Mouse (Mus musculus): ENCODE data around the gene Fgfr2. TPM values are rescaled to one million over a fixed set of nuclear protein-coding genes. Genes with fewer than 3 reads are reported as not detected.

Fgfr2 gene
- polyA plus RNA-seq, 1 experiment from 2014 or later = 24.1 TPM

- Histone ChIP-seq H3K27me3 (replicated peaks; ENCODE audit: control insufficient read depth, insufficient read depth, low read length) (no peaks in the 10 kb centered on the region), H3K4me3 (ENCODE audit: low read length) (no peak overlapping the region), H3K36me3 (ENCODE audit: control insufficient read depth, insufficient read depth, low read length) (no peaks in the 10 kb centered on the region), H3K9ac (ENCODE audit: low read depth, low read length) (no peak overlapping the region), H3K4me2 (ENCODE audit: low read length) (no peak overlapping the region), H3K4me1 (ENCODE audit: control insufficient read depth, insufficient read depth, low read depth, low read length) (no peaks in the 10 kb centered on the region; the same call in 1 of the 2 replicates), H3K27ac (ENCODE audit: low read depth, low read length) (no peak overlapping the region), H3K9me3 (ENCODE audit: control insufficient read depth, low read length) (no peaks in the 10 kb centered on the region)
- no peak for ATAC-seq
- 69% methylated on average over 3 of the region's 3 CpGs for WGBS
These were observed 440.2 kb downstream of the Fgfr2 start for GRCm38 (mm10) chr7:132682901-132683300.

DNA sequence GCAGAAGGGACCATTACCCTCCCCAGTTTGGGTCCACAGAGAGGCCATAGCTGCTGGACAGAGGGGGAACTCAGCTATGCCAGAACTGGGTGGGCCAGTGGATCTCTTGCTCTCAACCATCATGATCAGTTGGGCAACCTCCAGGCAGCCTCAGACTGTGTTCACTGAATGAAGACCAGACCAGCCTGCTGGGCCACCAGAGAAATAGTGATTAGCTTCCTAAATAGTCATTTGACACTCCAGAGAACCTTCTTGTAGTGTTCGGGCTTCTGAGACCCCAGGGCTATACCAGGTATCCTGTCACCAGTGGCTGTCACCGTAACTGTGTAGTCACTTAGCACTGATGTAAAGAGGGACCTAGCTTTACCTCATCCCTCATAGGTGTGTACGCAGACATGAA, 440.8 kb downstream of the Fgfr2 start:
- H3K9ac ChIP-seq (ENCODE audit: low read depth, low read length) = no peak overlapping the region
- ATAC-seq = no peak
- H3K4me3 ChIP-seq (ENCODE audit: low read length) = no peak overlapping the region
- 93% methylated on average over 3 of the region's 3 CpGs for WGBS
- H3K9me3 ChIP-seq (ENCODE audit: control insufficient read depth, low read length) = no peaks in the 10 kb centered on the region
- H3K27me3 ChIP-seq (replicated peaks; ENCODE audit: control insufficient read depth, insufficient read depth, low read length) = no peaks in the 10 kb centered on the region
- no peaks in the 10 kb centered on the region for H3K36me3 ChIP-seq (ENCODE audit: control insufficient read depth, insufficient read depth, low read length)
- H3K27ac ChIP-seq (ENCODE audit: low read depth, low read length) = no peak overlapping the region
- no peaks in the 10 kb centered on the region; the same call in 1 of the 2 replicates for H3K4me1 ChIP-seq (ENCODE audit: control insufficient read depth, insufficient read depth, low read depth, low read length)
- no peak overlapping the region for H3K4me2 ChIP-seq (ENCODE audit: low read length)

GRCm38 (mm10) chr7:132681831-132682230, 441.3 kb downstream of the Fgfr2 start:
- H3K4me3 ChIP-seq (ENCODE audit: low read length) = no peak overlapping the region
- 73% methylated on average over 1 of the region's 1 CpGs for WGBS
- H3K9me3 ChIP-seq (ENCODE audit: control insufficient read depth, low read length) = no peaks in the 10 kb centered on the region
- H3K4me2 ChIP-seq (ENCODE audit: low read length) = no peak overlapping the region
- H3K36me3 ChIP-seq (ENCODE audit: control insufficient read depth, insufficient read depth, low read length) = no peaks in the 10 kb centered on the region
- ATAC-seq = no peak
- no peak overlapping the region for H3K27ac ChIP-seq (ENCODE audit: low read depth, low read length)
- no peak overlapping the region for H3K9ac ChIP-seq (ENCODE audit: low read depth, low read length)
- H3K4me1 ChIP-seq (ENCODE audit: control insufficient read depth, insufficient read depth, low read depth, low read length) = no peaks in the 10 kb centered on the region; the same call in 1 of the 2 replicates
- no peaks in the 10 kb centered on the region for H3K27me3 ChIP-seq (replicated peaks; ENCODE audit: control insufficient read depth, insufficient read depth, low read length)

DNA sequence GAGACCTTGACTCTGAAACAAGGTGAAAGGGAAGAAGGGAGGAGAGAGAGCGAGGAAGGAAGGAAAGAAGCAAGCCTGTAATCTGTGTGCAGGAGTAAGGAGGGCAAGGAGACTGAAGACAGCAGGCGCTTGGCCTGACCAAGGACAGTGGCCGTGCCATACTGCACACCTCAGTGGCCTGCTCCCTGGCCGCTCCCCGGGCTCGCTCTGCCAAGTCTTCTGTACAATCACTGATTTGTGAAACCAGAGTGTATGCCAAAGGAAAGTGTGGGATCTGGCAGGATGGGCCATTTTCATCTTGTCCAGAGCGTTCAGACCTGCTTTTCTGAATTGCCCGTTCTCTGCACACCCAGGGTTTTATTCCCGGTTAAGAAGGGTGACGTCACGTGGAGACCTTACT, 441.9 kb downstream of the Fgfr2 start:
- Histone ChIP-seq H3K4me3 (ENCODE audit: low read length) (no peak overlapping the region), H3K9ac (ENCODE audit: low read depth, low read length) (no peak overlapping the region), H3K36me3 (ENCODE audit: control insufficient read depth, insufficient read depth, low read length) (no peaks in the 10 kb centered on the region), H3K27me3 (replicated peaks; ENCODE audit: control insufficient read depth, insufficient read depth, low read length) (no peaks in the 10 kb centered on the region), H3K27ac (ENCODE audit: low read depth, low read length) (no peak overlapping the region), H3K4me2 (ENCODE audit: low read length) (no peak overlapping the region), H3K4me1 (ENCODE audit: control insufficient read depth, insufficient read depth, low read depth, low read length) (no peaks in the 10 kb centered on the region; the same call in 1 of the 2 replicates), H3K9me3 (ENCODE audit: control insufficient read depth, low read length) (no peaks in the 10 kb centered on the region)
- no peak for ATAC-seq
- 80% methylated on average over 11 of the region's 11 CpGs for WGBS

GRCm38 (mm10) chr7:132679549-132679948, 443.6 kb downstream of the Fgfr2 start:
- Histone ChIP-seq H3K36me3 (ENCODE audit: control insufficient read depth, insufficient read depth, low read length) (no peaks in the 10 kb centered on the region), H3K9ac (ENCODE audit: low read depth, low read length) (no peak overlapping the region), H3K4me3 (ENCODE audit: low read length) (no peak overlapping the region), H3K27me3 (replicated peaks; ENCODE audit: control insufficient read depth, insufficient read depth, low read length) (no peaks in the 10 kb centered on the region), H3K9me3 (ENCODE audit: control insufficient read depth, low read length) (no peaks in the 10 kb centered on the region), H3K27ac (ENCODE audit: low read depth, low read length) (no peak overlapping the region), H3K4me1 (ENCODE audit: control insufficient read depth, insufficient read depth, low read depth, low read length) (no peaks in the 10 kb centered on the region; the same call in 1 of the 2 replicates), H3K4me2 (ENCODE audit: low read length) (no peak overlapping the region)
- no peak for ATAC-seq
- 76% methylated on average over 6 of the region's 6 CpGs for WGBS

- Histone ChIP-seq H3K36me3 (ENCODE audit: control insufficient read depth, insufficient read depth, low read length) (no peaks in the 10 kb centered on the region), H3K9me3 (ENCODE audit: control insufficient read depth, low read length) (no peaks in the 10 kb centered on the region), H3K27me3 (replicated peaks; ENCODE audit: control insufficient read depth, insufficient read depth, low read length) (no peaks in the 10 kb centered on the region), H3K4me2 (ENCODE audit: low read length) (no peak overlapping the region), H3K4me3 (ENCODE audit: low read length) (no peak overlapping the region), H3K27ac (ENCODE audit: low read depth, low read length) (no peak overlapping the region), H3K4me1 (ENCODE audit: control insufficient read depth, insufficient read depth, low read depth, low read length) (no peaks in the 10 kb centered on the region; the same call in 1 of the 2 replicates), H3K9ac (ENCODE audit: low read depth, low read length) (no peak overlapping the region)
- 56% methylated on average over 4 of the region's 4 CpGs for WGBS
- ATAC-seq = no peak
These were observed 444.0 kb downstream of the Fgfr2 start for GRCm38 (mm10) chr7:132679117-132679516.

GRCm38 (mm10) chr7:132675922-132676321, 447.2 kb downstream of the Fgfr2 start:
- Histone ChIP-seq H3K36me3 (ENCODE audit: control insufficient read depth, insufficient read depth, low read length) (no peaks in the 10 kb centered on the region), H3K27me3 (replicated peaks; ENCODE audit: control insufficient read depth, insufficient read depth, low read length) (no peaks in the 10 kb centered on the region), H3K4me3 (ENCODE audit: low read length) (no peak overlapping the region), H3K27ac (ENCODE audit: low read depth, low read length) (no peak overlapping the region), H3K9me3 (ENCODE audit: control insufficient read depth, low read length) (no peaks in the 10 kb centered on the region), H3K9ac (ENCODE audit: low read depth, low read length) (no peak overlapping the region), H3K4me1 (ENCODE audit: control insufficient read depth, insufficient read depth, low read depth, low read length) (no peaks in the 10 kb centered on the region), H3K4me2 (ENCODE audit: low read length) (no peak overlapping the region)
- WGBS = 87% methylated on average over 2 of the region's 2 CpGs
- ATAC-seq = no peak

- Histone ChIP-seq H3K27me3 (replicated peaks; ENCODE audit: control insufficient read depth, insufficient read depth, low read length) (no peaks in the 10 kb centered on the region), H3K4me2 (ENCODE audit: low read length) (no peak overlapping the region), H3K9ac (ENCODE audit: low read depth, low read length) (no peak overlapping the region), H3K4me1 (ENCODE audit: control insufficient read depth, insufficient read depth, low read depth, low read length) (no peaks in the 10 kb centered on the region), H3K27ac (ENCODE audit: low read depth, low read length) (no peak overlapping the region), H3K36me3 (ENCODE audit: control insufficient read depth, insufficient read depth, low read length) (no peaks in the 10 kb centered on the region), H3K4me3 (ENCODE audit: low read length) (no peak overlapping the region), H3K9me3 (ENCODE audit: control insufficient read depth, low read length) (no peaks in the 10 kb centered on the region)
- ATAC-seq = no peak
- 58% methylated on average over 17 of the region's 17 CpGs for WGBS
These were observed 449.0 kb downstream of the Fgfr2 start for GRCm38 (mm10) chr7:132673931-132674755.

DNA sequence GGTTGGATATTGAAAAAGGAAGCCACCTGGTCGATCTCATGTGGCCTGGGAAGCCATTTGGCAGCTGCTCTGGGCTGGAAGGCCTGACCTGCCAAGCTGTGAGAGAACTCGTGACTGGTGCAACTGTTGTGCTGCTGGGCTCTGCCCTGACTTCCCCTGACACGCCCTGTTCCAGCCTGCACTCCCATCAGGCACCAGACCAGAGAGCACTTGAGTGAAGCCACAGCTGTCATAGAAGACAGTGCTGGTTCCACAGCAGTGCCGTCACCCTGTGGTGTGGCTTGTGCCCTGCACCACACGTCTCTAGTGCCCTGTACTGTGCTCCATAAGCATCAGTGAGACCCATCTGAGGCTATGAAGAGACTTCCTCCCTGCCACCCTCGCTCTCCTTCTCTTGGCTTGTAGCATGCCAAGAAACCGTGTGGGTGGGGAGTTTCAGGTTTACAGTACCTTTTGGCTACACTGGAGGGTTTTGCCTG, 450.6 kb downstream of the Fgfr2 start:
- H3K27me3 ChIP-seq (replicated peaks; ENCODE audit: control insufficient read depth, insufficient read depth, low read length) = no peaks in the 10 kb centered on the region
- no peaks in the 10 kb centered on the region for H3K36me3 ChIP-seq (ENCODE audit: control insufficient read depth, insufficient read depth, low read length)
- WGBS = 78% methylated on average over 7 of the region's 7 CpGs
- H3K9ac ChIP-seq (ENCODE audit: low read depth, low read length) = no peak overlapping the region
- ATAC-seq = no peak
- H3K27ac ChIP-seq (ENCODE audit: low read depth, low read length) = no peak overlapping the region; the same call in 1 of the 2 replicates
- no peaks in the 10 kb centered on the region for H3K9me3 ChIP-seq (ENCODE audit: control insufficient read depth, low read length)
- no peak overlapping the region for H3K4me3 ChIP-seq (ENCODE audit: low read length)
- no peak overlapping the region for H3K4me2 ChIP-seq (ENCODE audit: low read length)
- no peaks in the 10 kb centered on the region for H3K4me1 ChIP-seq (ENCODE audit: control insufficient read depth, insufficient read depth, low read depth, low read length)
